Mouse (Mus musculus): ENCODE results near the gene Zfp160. TPM values are rescaled to one million over a fixed set of nuclear protein-coding genes. Genes with fewer than 3 reads are reported as not detected.
"Not testable (repeated sequence)": the region's sequence is repeated elsewhere in the genome, so short reads cannot be mapped to it uniquely, and the experiment has no call there.

Gene Zfp160
- total and polyA plus RNA-seq, 2 experiments from 2014 or later, result 10.6 to 15.6 TPM

DNA sequence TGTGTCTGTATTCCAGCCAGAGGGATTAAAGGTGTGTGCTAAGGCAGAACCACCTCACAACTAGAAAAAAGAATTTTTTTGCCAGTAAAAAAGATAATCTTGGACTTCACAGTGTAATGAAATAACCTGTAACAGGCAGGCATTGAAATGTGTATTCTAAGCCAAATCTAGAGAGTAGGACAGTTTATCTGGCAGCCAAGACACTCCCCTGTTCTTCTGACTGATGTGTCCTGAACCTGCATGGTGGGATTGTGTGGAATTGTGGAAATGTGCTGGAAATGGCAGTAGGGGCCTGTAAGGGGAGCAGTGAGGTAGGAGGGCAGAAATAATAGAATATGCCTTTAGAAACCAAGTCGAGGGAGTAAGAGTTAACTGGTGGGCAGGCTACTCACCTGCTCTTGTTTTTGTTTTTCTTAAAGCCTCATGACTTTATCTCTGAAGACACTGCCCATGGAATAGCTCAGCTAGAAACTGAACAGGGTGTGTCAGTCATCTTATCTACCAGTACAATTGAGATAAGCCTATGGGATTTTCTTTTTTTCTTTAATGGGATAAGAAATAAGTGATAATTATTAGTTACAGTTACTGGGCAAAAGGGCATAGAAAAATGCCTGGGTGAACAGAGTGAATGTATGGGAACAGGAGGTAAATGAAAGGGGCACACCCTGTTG lies 9.8 kb downstream of the Zfp160 start:
- no peaks in the 10 kb centered on the region for H3K27me3 ChIP-seq (ENCODE audit: insufficient read depth, low read length)
- DNase-seq (ENCODE audit: low spot score), result no peak
- H3K27ac ChIP-seq, result no peak overlapping the region
- TF ChIP-seq CTCF (IDR thresholded peaks at IDR 0.05; ENCODE audit: low read depth), result no peak
- H3K4me3 ChIP-seq (ENCODE audit: low read length), result no peak overlapping the region
- H3K9me3 ChIP-seq (ENCODE audit: low read length), result no peaks in the 10 kb centered on the region
- no peak overlapping the region for H3K9ac ChIP-seq (replicated peaks; ENCODE audit: low read length)
- no peaks in the 10 kb centered on the region for H3K4me1 ChIP-seq (ENCODE audit: insufficient read depth, low read length)
- WGBS, result 95% methylated on average over 1 of the region's 1 CpGs
- no peak overlapping the region for H3K4me2 ChIP-seq (ENCODE audit: low read depth, low read length)
- H3K36me3 ChIP-seq (ENCODE audit: insufficient read depth, low read length), result peaks cover 33% of the 10 kb centered on the region
- no peak for ATAC-seq

DNA sequence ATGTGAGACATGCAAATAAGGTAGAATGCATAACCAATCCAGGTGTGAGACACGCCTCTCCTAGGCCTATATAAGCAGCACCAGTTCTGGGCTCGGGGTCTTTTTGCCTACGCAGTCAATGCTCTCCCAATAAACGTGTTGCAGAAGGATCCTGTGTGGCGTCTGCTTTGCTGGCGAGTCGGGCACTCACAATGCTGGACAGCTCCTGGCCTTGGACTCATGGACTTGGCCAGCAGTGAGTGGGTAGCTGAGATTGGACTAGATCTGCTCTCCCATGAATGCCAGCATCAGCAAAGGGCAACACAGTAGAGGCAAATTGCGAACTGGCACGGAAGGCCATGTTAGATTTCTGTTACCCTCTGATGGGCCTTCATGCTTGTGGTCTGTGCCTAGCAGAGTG lies 39.3 kb downstream of the Zfp160 start:
- WGBS, result 85% methylated on average over 9 of the region's 9 CpGs
- not testable (repeated sequence) for ATAC-seq

DNA sequence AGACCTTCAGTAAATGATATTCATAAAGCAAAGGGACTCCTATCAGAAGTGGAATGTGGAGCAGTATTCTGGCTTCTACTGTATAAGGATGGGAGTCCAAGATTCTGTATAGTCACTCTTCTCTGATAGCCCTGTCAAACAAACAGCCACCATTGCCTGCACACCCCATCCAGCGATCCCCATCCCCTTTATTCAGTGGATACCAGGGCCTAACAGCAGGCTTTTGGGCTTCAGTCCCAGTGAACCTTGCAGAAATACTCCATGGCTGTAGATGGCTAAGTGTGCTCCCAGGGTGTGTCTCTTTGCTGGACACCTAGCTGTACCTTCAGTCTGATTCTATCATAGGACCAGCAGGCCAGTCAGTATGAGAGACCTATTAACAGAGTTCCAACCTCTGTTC lies 42.2 kb downstream of the Zfp160 start:
- no peak overlapping the region for H3K27ac ChIP-seq
- no peaks in the 10 kb centered on the region for H3K27me3 ChIP-seq (ENCODE audit: insufficient read depth, low read length)
- H3K4me2 ChIP-seq (ENCODE audit: low read depth, low read length), result no peak overlapping the region
- no peaks in the 10 kb centered on the region for H3K4me1 ChIP-seq (ENCODE audit: insufficient read depth, low read length)
- H3K9ac ChIP-seq (replicated peaks; ENCODE audit: low read length), result no peak overlapping the region
- H3K4me3 ChIP-seq (ENCODE audit: low read length), result no peak overlapping the region
- DNase-seq (ENCODE audit: low spot score) (no peak), ATAC-seq (no peak)
- no peaks in the 10 kb centered on the region for H3K36me3 ChIP-seq (ENCODE audit: insufficient read depth, low read length)
- TF ChIP-seq CTCF (IDR thresholded peaks at IDR 0.05; ENCODE audit: low read depth), result no peak
- 82% methylated on average over 1 of the region's 1 CpGs for WGBS
- H3K9me3 ChIP-seq (ENCODE audit: low read length), result no peaks in the 10 kb centered on the region

More for the DNA sequence above, 39.3 kb downstream of the Zfp160 start:
- H3K9ac ChIP-seq (replicated peaks; ENCODE audit: low read length); H3K9me3 ChIP-seq (ENCODE audit: low read length); H3K27me3 ChIP-seq (ENCODE audit: insufficient read depth, low read length); H3K36me3 ChIP-seq (ENCODE audit: insufficient read depth, low read length); H3K4me2 ChIP-seq (ENCODE audit: low read depth, low read length); H3K4me3 ChIP-seq (ENCODE audit: low read length); H3K4me1 ChIP-seq (ENCODE audit: insufficient read depth, low read length); H3K27ac ChIP-seq; DNase-seq (ENCODE audit: low spot score): not testable (repeated sequence)

DNA sequence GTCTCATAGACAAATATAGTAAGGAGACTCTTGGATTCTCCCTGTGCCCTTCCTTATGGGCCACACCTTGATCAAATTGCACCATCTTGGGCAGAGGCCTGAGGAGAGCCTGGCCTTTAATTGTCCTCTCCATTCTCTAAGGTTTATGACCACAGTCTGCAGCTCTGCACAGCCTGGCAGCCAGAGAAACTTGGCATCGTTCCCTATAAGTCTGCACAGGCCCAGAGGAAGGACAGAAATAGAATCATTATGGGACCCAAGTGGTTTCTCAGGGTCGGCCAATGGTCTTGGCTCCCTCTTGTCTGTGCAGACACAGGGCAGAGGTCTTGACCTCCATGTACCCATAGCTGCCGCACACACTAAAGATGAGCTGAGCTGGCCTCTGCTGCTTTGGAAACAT lies 42.6 kb downstream of the Zfp160 start:
- not testable (repeated sequence) for H3K4me3 ChIP-seq (ENCODE audit: low read length); DNase-seq (ENCODE audit: low spot score); H3K4me1 ChIP-seq (ENCODE audit: insufficient read depth, low read length); H3K36me3 ChIP-seq (ENCODE audit: insufficient read depth, low read length); ATAC-seq; H3K9me3 ChIP-seq (ENCODE audit: low read length); H3K9ac ChIP-seq (replicated peaks; ENCODE audit: low read length); H3K27ac ChIP-seq; H3K4me2 ChIP-seq (ENCODE audit: low read depth, low read length); H3K27me3 ChIP-seq (ENCODE audit: insufficient read depth, low read length)
- no CpG with 5 or more reads among the region's 3 CpGs for WGBS

DNA sequence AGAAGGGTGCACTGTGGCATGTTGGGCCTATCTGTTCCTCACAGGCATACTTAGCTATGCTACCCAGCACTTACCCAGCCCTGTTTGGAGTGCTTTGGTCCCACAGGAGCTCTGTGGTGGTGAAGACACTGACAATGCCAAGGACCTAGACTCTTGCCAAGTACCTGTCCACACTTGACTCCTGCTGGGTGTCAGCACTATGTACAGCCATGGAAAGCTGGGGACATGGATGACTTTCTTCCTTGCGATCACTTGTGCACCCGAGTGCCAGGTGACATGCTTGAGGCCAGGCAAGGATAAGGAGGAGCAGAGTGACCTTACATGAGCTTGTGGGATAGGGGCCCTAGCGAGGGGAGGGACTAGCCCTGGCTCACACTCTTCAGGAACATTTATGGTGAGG lies 43.2 kb downstream of the Zfp160 start:
- H3K9me3 ChIP-seq (ENCODE audit: low read length); H3K4me1 ChIP-seq (ENCODE audit: insufficient read depth, low read length); DNase-seq (ENCODE audit: low spot score); H3K4me2 ChIP-seq (ENCODE audit: low read depth, low read length); H3K9ac ChIP-seq (replicated peaks; ENCODE audit: low read length); ATAC-seq; H3K27me3 ChIP-seq (ENCODE audit: insufficient read depth, low read length); H3K4me3 ChIP-seq (ENCODE audit: low read length); H3K36me3 ChIP-seq (ENCODE audit: insufficient read depth, low read length); H3K27ac ChIP-seq: not testable (repeated sequence)
- WGBS, result 84% methylated on average over 3 of the region's 3 CpGs

DNA sequence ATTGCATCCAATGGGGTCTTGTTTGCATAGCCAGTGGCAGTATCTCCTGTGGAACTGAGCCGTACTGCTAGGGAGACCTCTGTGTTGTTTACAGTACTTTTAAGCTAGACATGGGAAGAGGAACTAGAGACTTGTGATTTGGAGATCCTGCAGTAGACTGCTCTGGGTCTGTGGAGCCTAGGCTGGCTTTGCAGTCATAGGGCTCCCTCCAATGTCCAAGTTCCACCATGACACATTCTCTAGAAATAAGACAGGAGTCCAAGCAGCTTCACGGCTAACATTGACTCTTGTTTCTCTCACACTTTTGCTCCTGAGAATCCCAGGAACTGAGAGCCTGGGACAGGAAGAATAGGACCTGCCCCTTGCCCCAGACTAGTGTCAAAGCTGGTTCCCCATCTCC lies 44.6 kb downstream of the Zfp160 start:
- no peaks in the 10 kb centered on the region for H3K27me3 ChIP-seq (ENCODE audit: insufficient read depth, low read length)
- no peaks in the 10 kb centered on the region for H3K4me1 ChIP-seq (ENCODE audit: insufficient read depth, low read length)
- no peak overlapping the region for H3K9ac ChIP-seq (replicated peaks; ENCODE audit: low read length)
- H3K27ac ChIP-seq, result no peak overlapping the region
- 89% methylated on average over 2 of the region's 2 CpGs for WGBS
- DNase-seq (ENCODE audit: low spot score) (no peak), ATAC-seq (no peak)
- no peaks in the 10 kb centered on the region for H3K36me3 ChIP-seq (ENCODE audit: insufficient read depth, low read length)
- H3K4me3 ChIP-seq (ENCODE audit: low read length), result no peak overlapping the region
- no peak for TF ChIP-seq CTCF (IDR thresholded peaks at IDR 0.05; ENCODE audit: low read depth)
- no peak overlapping the region for H3K4me2 ChIP-seq (ENCODE audit: low read depth, low read length)
- H3K9me3 ChIP-seq (ENCODE audit: low read length), result no peaks in the 10 kb centered on the region

DNA sequence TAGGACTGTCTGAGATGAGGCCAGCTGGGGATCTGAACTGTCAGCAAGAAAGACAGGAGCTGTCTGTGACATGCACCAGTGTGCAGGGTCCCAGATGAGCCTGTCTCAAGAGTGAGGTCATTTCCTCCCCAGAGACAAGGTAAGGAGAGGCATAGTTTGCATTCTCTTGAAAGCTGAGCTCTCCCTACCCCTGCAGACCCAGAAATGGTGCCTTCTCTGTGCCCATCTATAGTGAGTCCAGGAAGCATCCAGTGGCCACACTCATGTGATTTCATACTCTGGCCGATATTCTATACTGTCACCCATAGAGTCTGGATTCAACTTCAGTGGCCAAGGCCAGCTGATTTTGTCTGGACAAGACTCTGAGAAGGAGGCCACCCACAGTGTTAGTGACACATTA lies 46.4 kb downstream of the Zfp160 start:
- H3K9ac ChIP-seq (replicated peaks; ENCODE audit: low read length); H3K4me3 ChIP-seq (ENCODE audit: low read length); H3K27me3 ChIP-seq (ENCODE audit: insufficient read depth, low read length); H3K36me3 ChIP-seq (ENCODE audit: insufficient read depth, low read length); H3K27ac ChIP-seq; ATAC-seq; H3K4me2 ChIP-seq (ENCODE audit: low read depth, low read length); H3K4me1 ChIP-seq (ENCODE audit: insufficient read depth, low read length); H3K9me3 ChIP-seq (ENCODE audit: low read length); DNase-seq (ENCODE audit: low spot score): not testable (repeated sequence)
- 89% methylated on average over 1 of the region's 1 CpGs for WGBS

All from hindbrain, postnatal 0 days (tissue).